Mouse (Mus musculus) skeletal muscle tissue, postnatal 0 days (tissue): Measurements from ENCODE around the gene Cryl1. TPM values are rescaled to one million over a fixed set of nuclear protein-coding genes. Genes with fewer than 3 reads are reported as not detected.

Source experiments
- polyA plus RNA-seq: library from polyadenylated mRNA; unstranded; fragments of >200 nt; fragmentation: Nextera tagmentation; extraction: Ambion mirVana; gene quantifications from 2 replicates; pipeline ENCODE4 v1.2.1, GENCODE M21; 2015

The Cryl1 gene
- polyA plus RNA-seq = 7.6 and 10.2 TPM in 2 replicates

DNA sequence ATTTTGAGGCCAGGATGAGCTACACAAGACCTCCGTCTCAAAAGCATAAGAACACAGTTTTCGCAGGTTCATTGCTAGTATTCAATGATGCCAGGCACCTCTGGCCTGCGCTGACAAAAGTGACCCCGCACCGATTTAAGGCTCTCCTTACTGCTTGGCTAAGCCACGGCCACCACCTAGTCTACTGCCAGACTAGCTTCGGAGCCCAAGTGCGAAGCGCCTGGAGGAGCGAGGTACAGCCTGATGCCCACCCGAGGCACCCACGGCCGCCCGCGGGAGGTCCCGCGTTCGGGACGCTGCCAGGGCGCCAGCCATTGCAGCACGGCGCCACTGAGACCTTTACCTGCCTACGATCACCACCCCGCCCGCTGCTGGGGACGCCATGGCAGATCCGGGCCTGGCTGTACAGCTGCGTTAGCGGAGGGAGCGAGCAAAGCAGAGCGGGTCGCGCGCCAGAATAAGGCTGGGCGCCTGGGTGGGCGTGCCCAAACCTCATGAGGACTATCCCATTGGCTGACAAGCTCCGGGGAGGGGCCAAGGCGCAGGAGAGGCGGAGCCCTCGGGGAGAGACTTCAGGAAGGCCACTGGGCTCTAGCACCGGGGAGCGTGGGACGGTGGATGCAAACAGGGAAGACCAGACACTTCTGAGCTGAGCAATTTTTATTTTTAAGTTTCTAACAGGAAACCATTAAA, at the start of gene Cryl1:
Gene Cryl1, minus strand, starts transcription at position 465 of the 693 bp plus-strand sequence.

GRCm38 (mm10) chr14:57423432-57424211, 25.3 kb upstream of the Cryl1 start, which contains the start of gene Ift88:
Ift88 (plus strand) TSS chr14:57424062.

Other genes starting within 250 kb of the Cryl1 start
- 3.7 and 4.4 TPM in 2 replicates for gene Ift88, start 25.5 kb upstream of the Cryl1 start, polyA plus RNA-seq
- gene Il17d, start 126.2 kb upstream of the Cryl1 start, polyA plus RNA-seq = 9.5 and 11.3 TPM in 2 replicates
- gene Eef1akmt1, start 173.1 kb upstream of the Cryl1 start, polyA plus RNA-seq = 59.7 and 63.0 TPM in 2 replicates